ENCODE assay signal across 10 mouse cellular contexts in the genomic region with DNA sequence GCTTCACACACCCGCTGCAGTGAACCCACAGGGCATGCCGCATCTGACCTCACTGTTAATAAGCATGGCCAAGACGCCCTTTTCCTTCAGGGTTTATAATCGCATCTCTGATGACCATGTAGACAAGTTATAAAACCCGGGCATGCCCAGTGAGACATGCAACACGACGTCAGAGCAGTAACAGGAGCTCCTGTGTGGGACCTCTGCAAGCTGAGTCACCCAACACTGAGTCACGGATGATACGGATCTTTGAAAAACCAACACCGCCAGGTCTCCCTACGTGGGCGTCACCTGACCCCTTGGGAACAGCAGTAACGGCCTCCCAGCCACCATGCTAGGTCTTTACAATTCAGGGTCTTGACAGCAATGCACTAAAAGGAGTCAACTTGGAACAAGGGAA.
DNase-seq lines count a peak whose midpoint lies in the region; ATAC-seq and TF ChIP-seq lines count a peak whose summit lies in the region.
"Had no signal": no experiment of that assay in that cellular context is flagged by ENCODE, and none has a peak within 500 bp of the region (broad histone marks: within the 10 kb centered on the region; RNA-seq: fewer than 3 reads in every experiment).

No protein-coding gene starts in this region.

- 75% methylated on average over 13 of the region's 13 CpGs for WGBS in limb, embryonic 15.5 days
- WGBS in lung, adult 2 months, result 90% methylated on average over 13 of the region's 13 CpGs

- peak; percentile 85 for DNase-seq in heart, adult 11 months
- DNase-seq in heart, postnatal 36 days, result no peak
- peak; percentile 76 for DNase-seq in urinary bladder, postnatal 14 days (ENCODE audit: low spot score)
- no peak for DNase-seq in urinary bladder, adult 2 months (ENCODE audit: low spot score)
- no peak for DNase-seq in layer of hippocampus, postnatal 36 days
- DNase-seq in lung, adult 2 months, result no peak
- DNase-seq: heart, adult 2 months had no signal

- H3K4me3 ChIP-seq in limb, embryonic 15.5 days, result no peak overlapping the region
- no peak overlapping the region for H3K4me3 ChIP-seq in lung, adult 2 months (replicated peaks; ENCODE audit: extremely low read depth, low read depth, low read length)
- H3K4me3 ChIP-seq: heart, adult 2 months; lung, embryonic 15.5 days had no signal

- H3K9ac ChIP-seq in limb, embryonic 15.5 days, result no peak overlapping the region
- H3K9ac ChIP-seq: lung, embryonic 15.5 days had no signal

- TF ChIP-seq CTCF in lung, adult 2 months (IDR thresholded peaks at IDR 0.05; ENCODE audit: insufficient read depth, low read length), result no peak

- intact Hi-C loops in heart, postnatal 36 days (cut with DNase I), result no loop called here

- no peaks in the 10 kb centered on the region for H3K27me3 ChIP-seq in limb, embryonic 15.5 days
- H3K27me3 ChIP-seq: CH12.LX; lung, embryonic 15.5 days had no signal

- peaks cover 8% of the 10 kb centered on the region; the same call in 1 of the 2 replicates for H3K4me1 ChIP-seq in limb, embryonic 15.5 days
- 0 out of 2 replicates have a peak, but pooled peaks cover 5% of the 10 kb centered on the region for H3K4me1 ChIP-seq in lung, adult 2 months (ENCODE audit: control insufficient read depth, insufficient read depth, low read length)

- ATAC-seq in limb, embryonic 15.5 days (ENCODE audit: insufficient number of reproducible peaks, low FRiP score, low TSS enrichment, low read depth), result peak; percentile 55; the same call in 1 of the 2 replicates

- H3K27ac ChIP-seq in limb, embryonic 15.5 days, result peak overlapping the region; percentile 57; the same call in 1 of the 2 replicates
- H3K27ac ChIP-seq: lung, embryonic 15.5 days had no signal

- H3K4me2 ChIP-seq in limb, embryonic 15.5 days, result no peak overlapping the region
- H3K4me2 ChIP-seq: lung, embryonic 15.5 days had no signal

- no peaks in the 10 kb centered on the region for H3K9me3 ChIP-seq in limb, embryonic 15.5 days
- H3K9me3 ChIP-seq: lung, embryonic 15.5 days had no signal

- H3K36me3 ChIP-seq in limb, embryonic 15.5 days, result 0 out of 2 replicates have a peak, but pooled peaks cover 3% of the 10 kb centered on the region
- H3K36me3 ChIP-seq: lung, embryonic 15.5 days had no signal

- TF ChIP-seq POLR2A in lung, adult 2 months (IDR thresholded peaks at IDR 0.05; ENCODE audit: borderline replicate concordance, extremely low read depth, low read depth, low read length), result no peak

Comparison
In these comparisons a context has a peak if more than half of its experiments do, and no peak if none do; other contexts are left out.
1. DNase-seq: peak in heart, adult 11 months (single experiment) and urinary bladder, postnatal 14 days (single experiment); none in heart, postnatal 36 days (0 of 2), urinary bladder, adult 2 months (single experiment), layer of hippocampus, postnatal 36 days (0 of 2) and lung, adult 2 months (single experiment).